In the genomic region with DNA sequence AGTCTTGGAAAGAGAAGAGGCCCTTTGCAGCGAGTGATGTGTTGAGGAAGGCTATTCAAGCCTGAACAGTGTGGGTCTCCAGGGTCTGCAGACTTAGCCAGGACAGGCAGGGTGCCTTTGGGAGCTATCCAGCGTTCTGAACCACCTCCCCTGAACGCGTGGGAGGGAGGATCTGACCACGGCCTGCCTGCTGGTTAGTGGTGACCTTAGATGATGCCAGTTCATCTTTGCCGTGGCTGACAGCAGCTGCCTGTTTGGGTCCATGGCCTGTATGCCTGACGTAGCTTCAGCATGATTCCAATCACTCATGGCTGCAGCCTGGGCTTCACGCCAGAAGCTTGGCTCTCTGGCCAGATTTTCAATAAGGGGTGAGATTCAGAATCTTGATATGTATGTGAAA, we compare ENCODE assay signal across 10 mouse cellular contexts. TPM values are rescaled to one million over a fixed set of nuclear protein-coding genes. Genes with fewer than 3 reads are reported as not detected.
DNase-seq lines count a peak whose midpoint lies in the region; ATAC-seq lines count a peak whose summit lies in the region.
"Had no signal": no experiment of that assay in that cellular context is flagged by ENCODE, and none has a peak within 500 bp of the region (broad histone marks: within the 10 kb centered on the region; RNA-seq: fewer than 3 reads in every experiment).

No protein-coding gene starts in this region.

- no peaks in the 10 kb centered on the region for H3K27me3 ChIP-seq in limb, embryonic 11.5 days (ENCODE audit: control insufficient read depth, insufficient read depth, low read length)
- no peaks in the 10 kb centered on the region for H3K27me3 ChIP-seq in midbrain, embryonic 16.5 days (ENCODE audit: control insufficient read depth, insufficient read depth, low read depth, low read length)

- no peak for ATAC-seq in limb, embryonic 11.5 days (ENCODE audit: insufficient number of reproducible peaks, low FRiP score, low TSS enrichment, low read depth)
- ATAC-seq in midbrain, embryonic 16.5 days, result no peak

- H3K27ac ChIP-seq in limb, embryonic 11.5 days (replicated peaks; ENCODE audit: low read depth, low read length), result no peak overlapping the region
- no peak overlapping the region for H3K27ac ChIP-seq in midbrain, embryonic 16.5 days (ENCODE audit: low read length)
- H3K27ac ChIP-seq: macrophage had no signal

- no peaks in the 10 kb centered on the region for H3K36me3 ChIP-seq in limb, embryonic 11.5 days (ENCODE audit: control insufficient read depth, insufficient read depth, low read length)
- no peaks in the 10 kb centered on the region for H3K36me3 ChIP-seq in midbrain, embryonic 16.5 days (ENCODE audit: control insufficient read depth, insufficient read depth, low read length)

- no peak overlapping the region for H3K9ac ChIP-seq in limb, embryonic 11.5 days (ENCODE audit: low read length)
- H3K9ac ChIP-seq in midbrain, embryonic 16.5 days (ENCODE audit: low read depth, low read length), result no peak overlapping the region

- 15% methylated on average over 8 of the region's 8 CpGs for WGBS in limb, embryonic 11.5 days
- 23% methylated on average over 8 of the region's 8 CpGs for WGBS in midbrain, embryonic 16.5 days

- H3K4me2 ChIP-seq in limb, embryonic 11.5 days (ENCODE audit: low read depth, severe bottlenecking), result no peak overlapping the region
- H3K4me2 ChIP-seq in midbrain, embryonic 16.5 days (ENCODE audit: low read length), result no peak overlapping the region

- no peaks in the 10 kb centered on the region for H3K9me3 ChIP-seq in limb, embryonic 11.5 days (ENCODE audit: control insufficient read depth, low read length)
- no peaks in the 10 kb centered on the region for H3K9me3 ChIP-seq in midbrain, embryonic 16.5 days (replicated peaks; ENCODE audit: control insufficient read depth, low read length, poor library complexity, severe bottlenecking)

- H3K4me3 ChIP-seq in limb, embryonic 11.5 days (ENCODE audit: low read depth, low read length), result no peak overlapping the region
- no peak overlapping the region for H3K4me3 ChIP-seq in midbrain, embryonic 16.5 days (ENCODE audit: low read depth, low read length)

- no peaks in the 10 kb centered on the region for H3K4me1 ChIP-seq in limb, embryonic 11.5 days (ENCODE audit: control insufficient read depth, insufficient read depth, low read length)
- peaks cover 8% of the 10 kb centered on the region for H3K4me1 ChIP-seq in midbrain, embryonic 16.5 days (ENCODE audit: control insufficient read depth, insufficient read depth, low read length)

- peak; percentile 21 for DNase-seq in gastrocnemius, postnatal 10 days
- DNase-seq in gastrocnemius, adult 18-20 months (ENCODE audit: low spot score), result no peak
- DNase-seq in ovary, adult 18-20 months (ENCODE audit: low spot score), result peak; percentile 50
- DNase-seq in ovary, postnatal 10 days (ENCODE audit: low spot score), result no peak
- DNase-seq in cerebellum, postnatal 36 days, result peak; percentile 62 to 65
- DNase-seq in limb, embryonic 11.5 days (ENCODE audit: low spot score), result peak; percentile 84
- DNase-seq in spleen, adult 18-20 months, result no peak

RNA-seq across cellular contexts. Expression of gene Fam219a, which starts 23.4 kb away (rescaled TPM):
- total RNA-seq in gastrocnemius, postnatal 10 days (2021), result 10 to 100 TPM; 19.2 to 20.4 TPM
- total RNA-seq in gastrocnemius, adult 18-20 months (2021), result 10 to 100 TPM; 21.5 to 21.9 TPM
- polyA plus RNA-seq in limb, embryonic 11.5 days (2014; fragmentation: Nextera tagmentation; extraction: Ambion mirVana), result 1.2 and 2.0 TPM in 2 replicates
- polyA plus RNA-seq in midbrain, embryonic 16.5 days (2015; fragmentation: Nextera tagmentation; extraction: Ambion mirVana), result 16.4 and 21.7 TPM in 2 replicates

RNA-seq across cellular contexts. Expression of gene Dnaic1, which starts 23.6 kb away (rescaled TPM):
- under 1 TPM; 0.56 to 0.63 TPM for total RNA-seq in gastrocnemius, postnatal 10 days (2021)
- total RNA-seq in gastrocnemius, adult 18-20 months (2021), result under 1 TPM; 0.55 to 0.73 TPM
- 0.74 and 1.1 TPM in 2 replicates for polyA plus RNA-seq in limb, embryonic 11.5 days (2014; fragmentation: Nextera tagmentation; extraction: Ambion mirVana)
- polyA plus RNA-seq in midbrain, embryonic 16.5 days (2015; fragmentation: Nextera tagmentation; extraction: Ambion mirVana), result 1.4 and 2.6 TPM in 2 replicates

RNA-seq across cellular contexts. Expression of gene 1110017D15Rik, which starts 28.9 kb away (rescaled TPM):
- total RNA-seq in gastrocnemius, postnatal 10 days (2021), result under 1 TPM in 1 of 2 experiments, not detected in 1; 0.36 TPM
- total RNA-seq in gastrocnemius, adult 18-20 months (2021), result not detected
- polyA plus RNA-seq in limb, embryonic 11.5 days (2014; fragmentation: Nextera tagmentation; extraction: Ambion mirVana), result 3.2 and 3.8 TPM in 2 replicates
- polyA plus RNA-seq in midbrain, embryonic 16.5 days (2015; fragmentation: Nextera tagmentation; extraction: Ambion mirVana), result 15.1 and 18.5 TPM in 2 replicates
- total RNA-seq: CH12.LX had no signal

RNA-seq across cellular contexts. Expression of gene AI464131, which starts 43.1 kb away (rescaled TPM):
- 10 to 100 TPM; 75.2 to 77.4 TPM for total RNA-seq in gastrocnemius, postnatal 10 days (2021)
- total RNA-seq in gastrocnemius, adult 18-20 months (2021), result 10 to 100 TPM; 57.2 to 76.3 TPM
- polyA plus RNA-seq in limb, embryonic 11.5 days (2014; fragmentation: Nextera tagmentation; extraction: Ambion mirVana), result 3.9 and 4.2 TPM in 2 replicates
- 7.4 and 11.6 TPM in 2 replicates for polyA plus RNA-seq in midbrain, embryonic 16.5 days (2015; fragmentation: Nextera tagmentation; extraction: Ambion mirVana)

Comparison
In these comparisons a context has a peak if more than half of its experiments do, and no peak if none do; other contexts are left out.
1. DNase-seq: peak in gastrocnemius, postnatal 10 days (single experiment), ovary, adult 18-20 months (single experiment), cerebellum, postnatal 36 days (2 of 2) and limb, embryonic 11.5 days (single experiment); none in gastrocnemius, adult 18-20 months (single experiment), ovary, postnatal 10 days (single experiment) and spleen, adult 18-20 months (0 of 2).